Mouse (Mus musculus) liver, adult 2 months (tissue): ENCODE data around the gene Polr2l.

Experiments used
- CTCF ChIP-seq: fragments of 200-500 bp; IDR thresholded peaks from 2 replicates; pipeline ENCODE4 v1.5.1; 2011; ENCODE audit warnings: low read depth, low read length, control low read depth
- POLR2A ChIP-seq: fragments of 200-500 bp; IDR thresholded peaks from 2 replicates; pipeline ENCODE4 v1.6.1; 2011; ENCODE audit warnings: low read length, control low read depth; ENCODE audit not compliant: insufficient read depth; ENCODE audit errors: extremely low read depth

- TF ChIP-seq POLR2A (no peak), CTCF (no peak)
These were observed 772 bp downstream of the Polr2l start for GRCm38 (mm10) chr7:141474160-141474559.
